Mouse (Mus musculus): Measurements from ENCODE around the gene 4930539E08Rik. TPM values are rescaled to one million over a fixed set of nuclear protein-coding genes. Genes with fewer than 3 reads are reported as not detected.

Gene 4930539E08Rik
- polyA plus RNA-seq, 1 experiment from 2014 or later = 0.62 TPM

DNA sequence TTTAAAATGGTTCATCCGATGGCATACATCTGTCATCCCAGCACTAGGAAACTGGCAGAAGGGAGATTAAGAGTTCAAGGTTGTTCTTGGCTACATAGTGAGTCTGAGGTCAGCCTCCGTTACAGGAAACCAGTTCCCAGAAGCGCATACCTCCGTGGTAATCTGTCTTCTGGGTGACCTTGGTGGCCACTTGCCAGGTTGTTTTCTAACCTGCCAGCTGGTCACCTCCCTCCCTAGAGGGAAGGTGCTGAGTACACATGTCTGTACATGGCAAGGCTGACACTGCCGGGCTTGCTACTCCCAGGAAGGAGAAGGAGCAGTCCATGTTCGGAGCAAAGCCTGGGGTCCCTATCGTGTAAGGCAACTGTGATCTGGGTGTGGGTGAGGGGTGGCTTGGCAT lies 40.3 kb downstream of the 4930539E08Rik start:
- Histone ChIP-seq H3K27me3 (ENCODE audit: control insufficient read depth, insufficient read depth, low read length) (no peaks in the 10 kb centered on the region), H3K4me2 (replicated peaks; ENCODE audit: low read depth, low read length) (no peak overlapping the region), H3K4me1 (ENCODE audit: control insufficient read depth, insufficient read depth, low read length) (no peaks in the 10 kb centered on the region), H3K9ac (ENCODE audit: low read depth, low read length) (no peak overlapping the region), H3K9me3 (ENCODE audit: control insufficient read depth, low read length) (no peaks in the 10 kb centered on the region), H3K4me3 (ENCODE audit: low read length) (no peak overlapping the region), H3K27ac (ENCODE audit: low read depth, low read length) (no peak overlapping the region), H3K36me3 (ENCODE audit: control insufficient read depth, insufficient read depth, low read length) (no peaks in the 10 kb centered on the region)
- no peak for ATAC-seq (ENCODE audit: low FRiP score, low TSS enrichment)
- 74% methylated on average over 7 of the region's 7 CpGs for WGBS

DNA sequence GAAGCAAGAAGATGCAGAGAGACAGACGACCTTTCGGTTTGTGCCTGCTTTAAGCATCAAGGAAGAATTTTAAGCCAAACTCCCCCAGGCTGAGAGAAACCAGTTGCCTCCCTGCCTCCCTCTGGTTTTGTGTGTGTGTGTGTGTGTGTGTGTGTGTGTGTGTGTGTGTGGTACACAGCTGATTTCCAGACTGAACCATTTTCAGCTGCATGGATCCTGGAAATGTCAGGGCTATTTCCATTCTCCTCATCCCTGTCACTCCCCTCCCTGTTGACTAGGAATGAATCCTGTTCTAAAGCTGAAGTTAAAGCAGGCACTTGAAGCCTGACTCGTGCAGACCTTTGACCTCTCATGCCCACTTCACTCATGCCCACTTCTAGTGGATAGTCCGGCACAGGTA lies 40.9 kb downstream of the 4930539E08Rik start:
- Histone ChIP-seq H3K9ac (ENCODE audit: low read depth, low read length) (no peak overlapping the region), H3K4me2 (replicated peaks; ENCODE audit: low read depth, low read length) (no peak overlapping the region), H3K27me3 (ENCODE audit: control insufficient read depth, insufficient read depth, low read length) (no peaks in the 10 kb centered on the region), H3K4me3 (ENCODE audit: low read length) (no peak overlapping the region), H3K9me3 (ENCODE audit: control insufficient read depth, low read length) (no peaks in the 10 kb centered on the region), H3K27ac (ENCODE audit: low read depth, low read length) (no peak overlapping the region), H3K4me1 (ENCODE audit: control insufficient read depth, insufficient read depth, low read length) (no peaks in the 10 kb centered on the region), H3K36me3 (ENCODE audit: control insufficient read depth, insufficient read depth, low read length) (no peaks in the 10 kb centered on the region)
- 79% methylated on average over 4 of the region's 4 CpGs for WGBS
- no peak for ATAC-seq (ENCODE audit: low FRiP score, low TSS enrichment)

DNA sequence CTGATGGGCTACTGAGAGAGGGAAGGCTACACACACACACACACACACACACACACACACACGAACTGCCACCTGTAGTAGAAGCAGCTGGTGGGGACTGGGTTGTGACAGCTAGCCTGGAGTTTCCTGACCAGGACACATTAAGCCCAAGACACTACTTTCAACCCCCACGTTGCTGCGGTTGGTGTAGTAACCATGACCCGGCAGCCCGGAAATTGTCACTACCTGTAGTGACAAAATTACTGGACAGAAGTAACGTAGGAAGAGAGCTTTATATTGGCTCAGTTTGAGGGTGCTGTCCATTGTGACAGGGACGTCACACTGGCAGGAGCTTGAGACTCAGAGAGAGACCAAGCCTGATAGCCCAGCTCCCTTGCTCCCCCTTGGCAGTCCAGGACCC lies 42.8 kb downstream of the 4930539E08Rik start:
- H3K27me3 ChIP-seq (ENCODE audit: control insufficient read depth, insufficient read depth, low read length) = no peaks in the 10 kb centered on the region
- H3K9me3 ChIP-seq (ENCODE audit: control insufficient read depth, low read length) = no peaks in the 10 kb centered on the region
- H3K27ac ChIP-seq (ENCODE audit: low read depth, low read length) = no peak overlapping the region
- ATAC-seq (ENCODE audit: low FRiP score, low TSS enrichment) = no peak
- no peaks in the 10 kb centered on the region for H3K36me3 ChIP-seq (ENCODE audit: control insufficient read depth, insufficient read depth, low read length)
- 88% methylated on average over 7 of the region's 7 CpGs for WGBS
- no peak overlapping the region for H3K4me3 ChIP-seq (ENCODE audit: low read length)
- H3K9ac ChIP-seq (ENCODE audit: low read depth, low read length) = no peak overlapping the region
- H3K4me1 ChIP-seq (ENCODE audit: control insufficient read depth, insufficient read depth, low read length) = no peaks in the 10 kb centered on the region
- H3K4me2 ChIP-seq (replicated peaks; ENCODE audit: low read depth, low read length) = no peak overlapping the region

DNA sequence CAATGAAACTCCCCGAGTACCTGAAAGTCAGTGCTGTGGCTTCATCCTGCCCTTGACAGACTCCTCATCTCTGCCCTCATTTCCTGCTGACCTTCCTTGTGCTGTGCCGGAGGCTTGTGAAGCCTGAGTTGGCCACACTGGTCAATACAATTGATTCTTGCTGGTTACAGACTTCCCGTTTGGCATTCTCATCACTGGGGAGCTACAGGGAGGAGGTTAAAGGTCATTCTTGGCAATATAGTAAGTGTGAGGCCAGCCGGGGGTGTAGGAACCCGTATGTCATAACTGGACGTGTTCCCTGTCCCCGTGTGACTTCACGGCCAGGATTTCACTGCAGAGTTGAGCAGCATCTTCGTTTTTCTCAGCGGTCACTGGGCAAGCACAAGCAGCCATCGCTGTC lies 43.3 kb downstream of the 4930539E08Rik start:
- Histone ChIP-seq H3K27ac (ENCODE audit: low read depth, low read length) (no peak overlapping the region), H3K9me3 (ENCODE audit: control insufficient read depth, low read length) (no peaks in the 10 kb centered on the region), H3K4me1 (ENCODE audit: control insufficient read depth, insufficient read depth, low read length) (no peaks in the 10 kb centered on the region), H3K27me3 (ENCODE audit: control insufficient read depth, insufficient read depth, low read length) (no peaks in the 10 kb centered on the region), H3K36me3 (ENCODE audit: control insufficient read depth, insufficient read depth, low read length) (no peaks in the 10 kb centered on the region), H3K4me2 (replicated peaks; ENCODE audit: low read depth, low read length) (no peak overlapping the region), H3K9ac (ENCODE audit: low read depth, low read length) (no peak overlapping the region), H3K4me3 (ENCODE audit: low read length) (no peak overlapping the region)
- no peak for ATAC-seq (ENCODE audit: low FRiP score, low TSS enrichment)
- WGBS = 72% methylated on average over 11 of the region's 11 CpGs

DNA sequence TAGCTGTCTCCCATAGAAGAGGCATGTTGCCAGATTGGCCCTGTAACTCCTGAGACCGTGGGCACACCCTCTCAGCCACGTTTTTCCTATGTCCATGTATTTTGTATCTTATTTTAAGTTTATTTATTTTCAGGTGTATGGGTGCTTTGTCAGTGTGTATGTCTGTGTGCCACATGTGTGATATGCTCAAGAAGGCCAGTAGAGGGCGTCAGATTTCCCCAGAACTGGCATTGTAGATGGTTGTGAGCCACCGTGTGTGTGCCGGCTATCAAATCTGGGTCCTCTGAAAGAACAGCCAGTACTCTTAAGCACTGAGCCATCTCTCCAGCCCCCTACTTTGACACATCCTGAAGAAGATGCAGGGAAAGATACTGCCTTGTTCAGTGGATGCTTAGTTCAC lies 44.7 kb downstream of the 4930539E08Rik start:
- 75% methylated on average over 5 of the region's 5 CpGs for WGBS
- Histone ChIP-seq H3K9ac (ENCODE audit: low read depth, low read length) (no peak overlapping the region), H3K27me3 (ENCODE audit: control insufficient read depth, insufficient read depth, low read length) (no peaks in the 10 kb centered on the region), H3K36me3 (ENCODE audit: control insufficient read depth, insufficient read depth, low read length) (no peaks in the 10 kb centered on the region), H3K27ac (ENCODE audit: low read depth, low read length) (no peak overlapping the region), H3K4me1 (ENCODE audit: control insufficient read depth, insufficient read depth, low read length) (no peaks in the 10 kb centered on the region), H3K4me3 (ENCODE audit: low read length) (no peak overlapping the region), H3K4me2 (replicated peaks; ENCODE audit: low read depth, low read length) (no peak overlapping the region), H3K9me3 (ENCODE audit: control insufficient read depth, low read length) (no peaks in the 10 kb centered on the region)
- no peak for ATAC-seq (ENCODE audit: low FRiP score, low TSS enrichment)

DNA sequence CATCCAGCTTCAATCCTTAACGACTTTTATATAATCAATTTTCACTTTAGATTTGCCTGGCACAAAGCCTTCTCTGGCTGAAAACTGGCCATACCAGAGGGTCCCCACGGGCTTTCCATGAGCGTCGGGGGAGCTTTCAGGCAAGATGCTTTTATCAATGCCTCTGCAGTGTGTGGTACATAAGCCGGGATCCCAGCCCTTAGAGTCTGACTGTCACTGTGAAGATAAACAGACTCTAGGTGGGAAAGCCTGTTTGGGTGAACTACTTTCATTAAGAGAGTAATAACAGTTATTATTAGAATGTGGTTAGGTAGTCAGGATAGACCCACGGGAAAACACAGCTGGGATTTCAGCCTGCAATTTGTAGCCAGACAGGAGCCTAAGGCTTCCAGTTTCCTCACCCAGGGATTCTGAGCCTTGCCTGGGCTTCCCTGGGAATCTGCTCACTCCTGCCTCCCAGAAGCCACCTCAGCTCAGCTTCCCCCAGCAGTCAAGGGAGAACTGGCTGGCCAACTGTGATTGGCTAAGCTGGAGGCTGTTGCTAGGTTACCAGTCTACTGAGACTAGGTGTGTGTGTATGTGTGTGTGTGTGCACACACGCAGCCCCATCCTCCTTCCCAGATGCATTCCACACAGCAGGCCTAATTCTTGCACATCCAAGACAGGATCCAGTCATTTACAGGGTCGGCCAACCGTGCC lies 45.6 kb downstream of the 4930539E08Rik start:
- Histone ChIP-seq H3K4me3 (ENCODE audit: low read length) (no peak overlapping the region), H3K27me3 (ENCODE audit: control insufficient read depth, insufficient read depth, low read length) (no peaks in the 10 kb centered on the region), H3K9ac (ENCODE audit: low read depth, low read length) (no peak overlapping the region), H3K27ac (ENCODE audit: low read depth, low read length) (no peak overlapping the region), H3K9me3 (ENCODE audit: control insufficient read depth, low read length) (no peaks in the 10 kb centered on the region), H3K36me3 (ENCODE audit: control insufficient read depth, insufficient read depth, low read length) (no peaks in the 10 kb centered on the region), H3K4me1 (ENCODE audit: control insufficient read depth, insufficient read depth, low read length) (no peaks in the 10 kb centered on the region), H3K4me2 (replicated peaks; ENCODE audit: low read depth, low read length) (no peak overlapping the region)
- ATAC-seq (ENCODE audit: low FRiP score, low TSS enrichment) = no peak
- WGBS = 79% methylated on average over 9 of the region's 9 CpGs

DNA sequence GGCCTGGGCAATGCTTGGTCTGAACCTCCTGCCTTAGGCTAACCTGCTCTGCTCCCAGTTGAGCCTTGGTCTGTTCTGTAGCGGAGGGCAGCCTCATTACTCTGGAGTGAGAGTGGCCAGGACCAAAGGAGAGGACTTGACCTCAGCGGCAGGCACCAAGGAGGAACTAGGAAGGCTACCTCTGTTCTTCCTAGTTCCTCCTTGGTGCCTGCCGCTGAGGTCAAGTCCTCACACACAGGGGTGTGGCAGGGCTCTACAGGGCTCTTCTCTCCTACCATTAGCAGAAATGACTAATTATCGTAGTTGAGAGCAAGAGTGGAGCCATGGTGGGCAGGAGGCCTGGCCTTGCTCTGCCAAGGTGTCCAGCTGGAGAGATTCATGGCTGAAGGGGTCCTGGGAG lies 47.7 kb downstream of the 4930539E08Rik start:
- Histone ChIP-seq H3K9ac (ENCODE audit: low read depth, low read length) (no peak overlapping the region), H3K4me2 (replicated peaks; ENCODE audit: low read depth, low read length) (no peak overlapping the region), H3K27me3 (ENCODE audit: control insufficient read depth, insufficient read depth, low read length) (no peaks in the 10 kb centered on the region), H3K4me3 (ENCODE audit: low read length) (no peak overlapping the region), H3K9me3 (ENCODE audit: control insufficient read depth, low read length) (no peaks in the 10 kb centered on the region), H3K4me1 (ENCODE audit: control insufficient read depth, insufficient read depth, low read length) (no peaks in the 10 kb centered on the region), H3K27ac (ENCODE audit: low read depth, low read length) (no peak overlapping the region), H3K36me3 (ENCODE audit: control insufficient read depth, insufficient read depth, low read length) (no peaks in the 10 kb centered on the region)
- WGBS = 91% methylated on average over 4 of the region's 4 CpGs
- no peak for ATAC-seq (ENCODE audit: low FRiP score, low TSS enrichment)

DNA sequence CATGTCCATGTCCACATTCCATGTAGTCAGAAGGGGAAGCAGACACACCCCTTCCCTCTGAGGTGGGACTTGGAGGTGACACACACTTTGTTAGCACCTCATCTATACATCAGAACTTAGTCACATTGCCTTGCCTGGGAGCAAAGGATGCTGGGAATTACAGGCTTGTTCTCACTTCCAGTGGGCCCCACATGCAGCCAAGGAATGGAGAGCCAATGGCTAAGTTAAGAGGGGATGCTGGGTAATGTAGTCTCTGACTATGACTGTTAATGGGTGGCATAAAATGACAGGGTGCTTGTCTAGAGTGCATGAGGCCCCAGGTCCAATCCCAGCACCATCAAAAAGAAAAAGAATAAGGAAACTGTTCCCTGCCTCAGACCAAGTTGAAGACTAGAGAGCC lies 48.2 kb downstream of the 4930539E08Rik start:
- H3K4me1 ChIP-seq (ENCODE audit: control insufficient read depth, insufficient read depth, low read length) = no peaks in the 10 kb centered on the region
- H3K9ac ChIP-seq (ENCODE audit: low read depth, low read length) = no peak overlapping the region
- no peaks in the 10 kb centered on the region for H3K27me3 ChIP-seq (ENCODE audit: control insufficient read depth, insufficient read depth, low read length)
- ATAC-seq (ENCODE audit: low FRiP score, low TSS enrichment) = no peak
- no peak overlapping the region for H3K27ac ChIP-seq (ENCODE audit: low read depth, low read length)
- no peaks in the 10 kb centered on the region for H3K9me3 ChIP-seq (ENCODE audit: control insufficient read depth, low read length)
- no peak overlapping the region for H3K4me2 ChIP-seq (replicated peaks; ENCODE audit: low read depth, low read length)
- H3K4me3 ChIP-seq (ENCODE audit: low read length) = no peak overlapping the region
- H3K36me3 ChIP-seq (ENCODE audit: control insufficient read depth, insufficient read depth, low read length) = no peaks in the 10 kb centered on the region

DNA sequence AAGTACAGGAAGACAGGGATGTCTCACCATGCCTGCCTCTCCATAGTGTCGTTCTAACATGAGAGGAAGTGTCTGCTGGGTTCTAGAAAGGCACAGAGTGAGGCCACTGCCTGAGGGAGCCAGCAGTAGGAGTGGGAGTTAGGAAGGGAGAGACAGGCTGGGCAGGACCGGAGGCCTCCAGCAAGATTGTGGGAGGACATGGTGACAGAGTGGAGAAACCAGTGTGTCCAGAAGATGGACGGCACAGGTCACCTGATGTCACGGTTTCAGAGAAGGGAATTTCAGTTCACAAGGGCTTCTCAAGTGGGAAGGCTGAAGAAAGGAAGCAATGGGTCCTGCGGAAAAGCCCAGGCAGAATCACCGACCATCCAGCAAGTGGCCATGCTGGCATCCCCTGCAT lies 50.7 kb downstream of the 4930539E08Rik start:
- Histone ChIP-seq H3K27me3 (ENCODE audit: control insufficient read depth, insufficient read depth, low read length) (no peaks in the 10 kb centered on the region), H3K9me3 (ENCODE audit: control insufficient read depth, low read length) (no peaks in the 10 kb centered on the region), H3K4me2 (replicated peaks; ENCODE audit: low read depth, low read length) (no peak overlapping the region), H3K4me1 (ENCODE audit: control insufficient read depth, insufficient read depth, low read length) (no peaks in the 10 kb centered on the region), H3K36me3 (ENCODE audit: control insufficient read depth, insufficient read depth, low read length) (no peaks in the 10 kb centered on the region), H3K27ac (ENCODE audit: low read depth, low read length) (no peak overlapping the region), H3K4me3 (ENCODE audit: low read length) (no peak overlapping the region), H3K9ac (ENCODE audit: low read depth, low read length) (no peak overlapping the region)
- no peak for ATAC-seq (ENCODE audit: low FRiP score, low TSS enrichment)
- 35% methylated on average over 6 of the region's 6 CpGs for WGBS

All from kidney, embryonic 14.5 days (tissue).